Mouse (Mus musculus) erythroblast, embryonic 14.5 days (primary cell): ENCODE measurements at regions not wholly inside any gene's neighbourhood (a gene's known extent, or its start where the extent isn't known, plus 50 kb on each side); places are given as distances from the start of the nearest gene placed in this dataset.

Experiments used
- GATA1 ChIP-seq: IDR thresholded peaks from 2 replicates; pipeline ENCODE4 v1.6.1; 2012; ENCODE audit warnings: low read length, inconsistent platforms, mixed read lengths
- TAL1 ChIP-seq: IDR thresholded peaks from 3 replicates; pipeline ENCODE4 v1.6.1; 2012; ENCODE audit warnings: low read length, inconsistent platforms, mixed read lengths

- TF ChIP-seq GATA1 (no peak), TAL1 (no peak)
Measured at GRCm38 (mm10) chr3:60789441-60789840, 213.2 kb upstream of the P2ry1 start.
